Mouse (Mus musculus) brain, embryonic 14.5 days (tissue): ENCODE data around the gene Slc10a7. TPM values are rescaled to one million over a fixed set of nuclear protein-coding genes. Genes with fewer than 3 reads are reported as not detected.
"Not testable (repeated sequence)": the region's sequence is repeated elsewhere in the genome, so short reads cannot be mapped to it uniquely, and the experiment has no call there.

Experiments
- DNase-seq: peaks from one replicate; pipeline ENCODE4 v3.0.0-alpha.2; 2011; ENCODE audit warnings: low read depth
- CTCF ChIP-seq: fragments of 200-500 bp; IDR thresholded peaks from 2 replicates; pipeline ENCODE4 v1.5.1; 2012; ENCODE audit warnings: inconsistent platforms, mild to moderate bottlenecking, moderate library complexity, borderline replicate concordance; ENCODE audit not compliant: insufficient read depth, insufficient read length; ENCODE audit errors: extremely low read depth
- POLR2A ChIP-seq: fragments of 200-500 bp; IDR thresholded peaks from 2 replicates; pipeline ENCODE4 v1.6.1; 2012; ENCODE audit warnings: mild to moderate bottlenecking, inconsistent platforms, borderline replicate concordance; ENCODE audit not compliant: poor library complexity, insufficient read depth, insufficient read length, severe bottlenecking; ENCODE audit errors: extremely low read depth
- polyA plus RNA-seq: library from polyadenylated mRNA; depleted of rRNA; stranded (reverse); fragments of >200 nt; gene quantifications from 2 replicates; pipeline ENCODE4 v1.2.3, GENCODE M21; 2012

The Slc10a7 gene
- polyA plus RNA-seq, 1 experiment: 12.4 TPM

DNA sequence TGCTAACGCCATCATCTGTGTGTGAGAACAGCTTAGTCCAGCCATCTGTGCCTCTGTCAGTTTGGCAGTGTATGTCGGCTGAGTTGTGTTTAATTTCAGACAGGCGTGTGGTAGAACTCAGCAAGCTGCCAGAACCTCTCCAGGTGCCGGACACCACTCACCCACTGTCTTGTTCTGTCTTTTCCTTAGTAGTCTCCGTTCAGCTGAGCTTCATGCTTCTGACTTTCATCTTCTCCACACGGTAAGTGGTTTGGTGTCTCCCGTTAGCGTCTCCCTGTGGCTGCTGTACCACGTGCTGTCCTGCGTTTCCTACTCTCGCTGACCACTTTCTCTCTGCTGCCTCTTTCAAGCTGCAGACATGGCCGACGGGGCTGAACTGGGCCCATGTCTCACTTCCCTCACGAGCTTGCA is 189.2 kb downstream of the Slc10a7 start:
- no peak for DNase-seq
- TF ChIP-seq POLR2A (no peak), CTCF (no peak)

DNA sequence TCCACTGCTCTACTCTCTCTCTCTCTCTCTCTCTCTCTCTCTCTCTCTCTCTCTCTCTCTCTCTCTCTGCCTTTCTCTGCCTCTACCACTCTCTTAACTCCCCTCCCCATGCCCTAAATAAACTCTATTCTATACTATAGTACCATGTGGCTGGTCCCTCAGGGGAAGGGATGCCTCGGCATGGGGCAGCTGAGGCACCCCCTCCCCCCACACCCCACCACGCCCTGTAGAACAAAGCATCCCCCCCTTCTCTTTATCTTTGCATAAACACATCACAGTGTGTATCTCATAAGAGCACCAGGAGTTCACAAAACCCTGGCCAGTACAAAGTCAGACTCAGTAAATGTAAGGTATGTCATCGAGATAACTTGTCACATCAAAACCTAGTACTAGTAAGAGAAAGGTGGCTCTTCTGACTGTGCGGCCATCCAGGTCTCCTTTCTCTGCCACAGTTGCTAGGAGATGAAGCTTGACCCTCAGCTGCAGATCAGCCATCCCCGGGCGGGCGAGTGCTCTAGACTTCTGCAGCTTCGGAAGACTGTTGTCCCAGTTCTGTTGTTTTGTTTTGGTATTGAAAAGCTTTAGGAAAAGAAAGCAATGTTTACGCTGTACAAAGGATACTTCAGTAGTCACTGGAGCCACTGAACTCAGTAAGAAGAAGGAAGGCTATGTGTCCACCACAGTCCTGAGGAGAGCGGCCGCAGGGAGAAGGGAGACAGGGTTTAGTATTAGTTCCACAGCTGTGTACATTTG is 194.1 kb downstream of the Slc10a7 start:
- DNase-seq: peak; percentile 28
- TF ChIP-seq CTCF (no peak), POLR2A (no peak)

DNA sequence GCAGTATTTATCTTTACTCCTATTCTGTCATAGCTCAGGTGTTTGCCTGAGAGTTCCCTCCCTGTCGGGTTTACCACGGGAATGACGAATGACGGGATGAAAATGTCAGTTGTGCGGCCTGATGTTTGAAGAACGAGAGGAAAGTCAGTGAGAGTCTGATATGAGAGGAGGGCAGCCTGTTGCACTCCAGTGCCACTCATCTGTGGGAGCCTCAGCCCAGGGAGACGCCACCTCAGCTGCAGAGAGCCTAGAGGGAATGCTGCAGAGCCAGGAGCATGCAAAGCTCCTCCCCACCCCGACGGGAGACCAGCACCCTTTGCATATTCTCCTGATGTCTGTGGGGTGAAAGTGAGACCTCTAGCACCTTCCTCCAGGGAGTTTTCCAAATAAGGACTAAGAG is 196.8 kb downstream of the Slc10a7 start:
- no peak for TF ChIP-seq POLR2A
- TF ChIP-seq CTCF: no peak
- no peak for DNase-seq

DNA sequence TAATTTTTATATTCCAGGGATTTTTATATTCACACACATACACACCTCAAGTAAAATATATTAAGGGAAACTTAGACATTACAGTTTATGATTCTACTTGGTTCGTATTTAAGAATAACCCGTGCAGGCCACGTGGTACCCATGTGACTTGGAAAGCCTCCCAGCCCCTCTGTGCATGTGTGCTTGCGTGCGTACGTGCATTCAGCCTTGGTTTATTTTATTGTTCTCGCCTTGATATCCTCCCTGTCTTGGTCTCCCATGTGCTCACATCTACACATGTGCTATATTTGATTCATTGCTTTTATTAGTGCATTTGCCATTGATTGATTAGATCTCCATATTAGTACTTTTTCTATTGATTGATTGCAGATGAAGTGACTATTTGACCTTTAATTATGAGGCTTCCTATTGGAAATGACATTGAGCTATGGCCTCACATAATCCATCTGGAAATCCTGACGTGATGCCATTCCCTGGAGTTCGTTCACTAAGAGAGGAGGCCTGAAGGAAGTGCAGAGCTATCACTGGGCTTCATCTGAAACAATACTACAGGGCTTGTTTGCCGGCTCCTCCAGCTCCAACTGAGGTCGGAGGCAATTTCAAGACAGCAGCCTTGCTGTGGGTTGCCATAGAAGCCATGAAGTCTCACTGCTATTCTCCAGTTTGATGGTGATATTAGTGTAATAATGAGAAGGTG is 200.9 kb downstream of the Slc10a7 start:
- no peak for DNase-seq
- TF ChIP-seq POLR2A: no peak
- no peak for TF ChIP-seq CTCF

DNA sequence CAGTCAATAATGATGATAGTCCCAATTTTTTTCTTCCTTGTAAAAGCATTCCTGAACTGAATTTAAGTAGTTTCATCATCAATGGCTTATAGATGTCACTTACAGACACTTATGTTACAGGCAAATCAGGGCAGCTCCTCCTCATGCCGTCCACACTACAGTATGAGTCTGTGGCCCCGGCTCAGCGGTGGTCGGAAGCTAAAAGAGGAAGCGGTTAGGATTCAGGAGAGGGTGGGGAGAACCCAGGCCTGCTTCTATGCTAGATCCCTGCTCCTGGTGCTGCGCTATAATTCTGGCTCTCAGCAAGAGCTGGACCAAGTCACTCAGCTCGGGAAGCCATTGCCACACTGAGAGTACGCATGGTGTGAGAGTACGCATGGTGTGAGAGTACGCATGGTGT is 201.8 kb downstream of the Slc10a7 start:
- TF ChIP-seq POLR2A (no peak), CTCF (no peak)
- no peak for DNase-seq

DNA sequence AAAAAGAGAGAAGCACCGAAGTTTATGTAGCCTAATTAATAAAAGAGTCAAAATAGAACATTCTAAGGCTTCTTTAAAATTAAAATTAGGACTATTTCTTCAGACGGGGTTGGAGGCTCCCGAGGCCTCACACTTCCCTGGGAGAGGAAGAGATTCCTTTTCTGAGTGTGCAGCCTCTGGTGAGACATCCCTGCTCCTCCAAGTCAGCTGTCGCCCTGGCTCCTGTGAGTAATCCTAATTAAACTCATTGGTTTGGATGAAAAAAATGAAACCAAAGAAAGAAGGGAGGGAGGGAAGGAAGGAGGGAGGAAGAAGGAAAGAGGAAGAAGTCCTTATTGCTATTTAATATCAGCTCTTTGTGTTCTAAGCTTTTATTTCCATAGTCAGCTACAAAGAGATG is 205.7 kb downstream of the Slc10a7 start:
- TF ChIP-seq POLR2A: no peak
- TF ChIP-seq CTCF: no peak
- DNase-seq: no peak

DNA sequence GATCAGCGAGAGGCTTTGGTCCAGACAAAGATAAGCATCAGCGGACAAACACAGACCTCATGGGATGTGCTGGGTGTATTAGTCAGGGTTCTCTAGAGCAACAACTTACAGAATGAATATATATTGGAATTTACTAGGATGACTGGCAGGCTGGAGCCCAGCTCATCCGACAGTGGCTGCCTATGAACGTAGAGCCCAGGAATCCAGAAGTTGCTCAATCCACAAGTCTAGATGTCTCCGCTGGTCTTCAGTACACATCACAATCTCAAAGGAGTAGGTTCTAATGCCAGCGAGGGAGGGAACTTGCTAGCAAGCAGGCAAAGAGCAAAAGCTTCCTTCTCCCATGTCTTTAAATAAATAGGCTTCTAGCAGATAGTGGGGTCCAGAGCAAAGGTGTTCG is 207.4 kb downstream of the Slc10a7 start:
- DNase-seq: no peak
- TF ChIP-seq CTCF (no peak), POLR2A (no peak)

DNA sequence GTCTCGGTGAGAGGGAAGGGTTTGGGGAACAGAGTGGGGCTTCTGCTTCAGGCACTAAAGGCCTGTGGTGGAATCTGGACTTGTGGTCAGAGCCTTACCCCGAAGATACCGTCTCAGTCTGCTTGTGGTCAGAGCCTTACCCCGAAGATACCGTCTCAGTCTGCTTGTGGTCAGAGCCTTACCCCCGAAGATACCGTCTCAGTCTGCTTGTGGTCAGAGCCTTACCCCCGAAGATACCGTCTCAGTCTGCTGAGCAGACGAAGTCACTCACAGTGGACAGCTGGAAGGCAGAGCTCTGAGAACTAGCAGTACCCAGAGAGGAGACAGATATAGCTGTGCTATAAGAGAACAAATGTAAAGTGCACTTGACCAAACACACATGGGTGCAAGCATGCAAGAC is 208.0 kb downstream of the Slc10a7 start:
- DNase-seq: not testable (repeated sequence)

DNA sequence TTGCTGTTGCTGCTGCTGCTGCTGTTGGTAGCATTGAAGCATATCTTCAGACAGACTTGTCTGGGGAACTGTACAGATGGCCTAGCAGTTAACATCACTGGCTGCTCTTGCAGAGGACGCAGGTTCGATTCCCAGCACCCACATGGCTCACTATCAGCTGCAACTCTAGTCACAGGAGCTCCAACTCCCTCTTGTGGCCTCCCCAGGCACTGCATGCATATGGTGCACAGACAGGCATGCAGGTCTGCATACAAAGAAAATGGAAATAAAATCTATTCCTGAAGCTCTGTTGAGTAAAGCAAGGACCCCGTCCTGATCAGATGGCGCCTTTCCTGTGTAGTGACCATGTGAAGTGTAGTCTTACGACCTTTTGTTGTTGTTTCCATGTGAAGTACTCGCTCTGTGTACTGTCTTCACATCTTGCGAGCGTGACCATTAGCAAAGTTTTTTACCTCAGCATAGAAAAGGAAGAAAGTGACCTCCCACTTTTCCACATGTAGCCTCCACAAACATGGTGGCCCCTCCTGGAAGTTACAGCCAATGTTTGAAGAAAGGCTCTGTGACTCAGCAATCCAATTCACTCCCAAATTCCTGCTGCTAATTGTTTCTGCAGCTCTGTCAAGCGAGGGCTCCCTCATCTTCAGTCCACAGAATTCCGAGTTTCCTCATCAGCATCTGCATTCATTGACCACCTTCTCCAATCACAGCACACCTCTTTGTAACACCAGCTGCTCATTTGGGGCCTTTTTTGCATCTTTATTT is 210.3 kb downstream of the Slc10a7 start:
- TF ChIP-seq CTCF (peak; percentile 27; the same call in 1 of the 2 replicates), POLR2A (no peak)
- no peak for DNase-seq

DNA sequence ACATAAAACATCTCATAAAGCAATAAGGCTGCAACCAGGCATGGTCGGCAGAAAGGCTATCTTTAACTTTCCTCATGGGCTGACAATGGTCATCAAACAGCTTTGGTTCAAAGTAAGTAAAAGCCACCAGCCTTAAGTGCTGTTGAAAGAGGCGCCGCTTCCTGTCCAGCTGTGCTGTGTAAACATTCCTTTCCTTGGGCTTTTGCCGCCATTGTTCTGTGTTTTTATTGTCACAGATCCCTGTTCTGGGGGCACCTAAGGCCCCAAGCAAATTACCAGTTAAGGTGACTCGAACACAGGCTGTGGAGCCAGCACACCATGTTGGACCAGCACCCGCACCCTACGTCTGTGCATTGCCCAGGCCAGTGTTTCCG is 210.9 kb downstream of the Slc10a7 start:
- no peak for DNase-seq
- TF ChIP-seq CTCF: no peak
- no peak for TF ChIP-seq POLR2A

DNA sequence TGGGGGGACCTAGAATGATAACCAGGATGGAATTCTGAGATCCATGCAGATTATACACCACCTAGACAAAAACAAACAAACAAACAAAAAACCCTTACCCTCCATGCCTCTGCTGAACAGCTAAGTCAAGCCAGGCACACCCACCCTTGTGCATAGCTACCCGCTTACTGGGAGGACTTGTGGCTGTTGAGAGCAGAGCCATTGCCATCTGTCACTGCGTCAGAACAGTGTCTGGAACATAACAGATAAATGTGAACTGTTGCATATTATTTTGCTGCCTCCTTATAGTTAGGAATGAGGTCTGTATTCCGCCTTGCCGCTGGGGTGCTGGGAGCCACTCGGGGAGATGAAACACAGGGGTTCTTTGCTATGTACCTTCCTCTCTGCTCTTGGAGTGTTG is 212.4 kb downstream of the Slc10a7 start:
- no peak for DNase-seq

More for the DNA sequence above, 212.4 kb downstream of the Slc10a7 start:
- TF ChIP-seq CTCF (no peak), POLR2A (no peak)
